Mouse (Mus musculus) ES-E14 (cell line): ENCODE measurements around the gene Cd300e. TPM values are rescaled to one million over a fixed set of nuclear protein-coding genes. Genes with fewer than 3 reads are reported as not detected.

Experiments used
- DNase-seq: peaks from one replicate; pipeline ENCODE4 v3.0.0-alpha.2; 2013; ENCODE audit warnings: low read depth, low spot score
- H3K27ac ChIP-seq: 2 replicates; pipeline ENCODE4 v1.5.1; 2012; ENCODE audit warnings: low read depth, mild to moderate bottlenecking, low read length, moderate library complexity, mixed read lengths; ENCODE audit not compliant: poor library complexity, insufficient read depth, severe bottlenecking
- H3K36me3 ChIP-seq: 2 replicates; pipeline ENCODE4 v1.6.1; 2012; ENCODE audit warnings: mild to moderate bottlenecking, low read length, moderate library complexity, mixed read lengths; ENCODE audit not compliant: control insufficient read depth, poor library complexity, insufficient read depth, severe bottlenecking
- H3K4me1 ChIP-seq, 2 experiments: fragments of 150-350 bp in 1 of 2; sonication (generic) in 1 of 2; 2 replicates each; pipeline ENCODE4 v1.6.1; 2012; ENCODE audit warnings: low read length in 2 of 2, mild to moderate bottlenecking in 1 of 2, mixed read lengths in 1 of 2; ENCODE audit not compliant: control insufficient read depth in 2 of 2, insufficient read depth in 2 of 2, poor library complexity in 1 of 2
- H3K4me3 ChIP-seq, 2 experiments: fragments of 150-350 bp in 1 of 2; sonication (generic) in 1 of 2; 2 replicates each; pipeline ENCODE4 v1.5.1; 2012; ENCODE audit warnings: low read length in 2 of 2, low read depth in 1 of 2, mild to moderate bottlenecking in 1 of 2, mixed read lengths in 1 of 2; ENCODE audit not compliant: insufficient read depth in 1 of 2, poor library complexity in 1 of 2, severe bottlenecking in 1 of 2
- H3K9ac ChIP-seq: 2 replicates; pipeline ENCODE4 v1.6.1; 2012; ENCODE audit warnings: low read depth, mild to moderate bottlenecking, low read length, mixed read lengths; ENCODE audit not compliant: poor library complexity, insufficient read depth, severe bottlenecking
- H3K9me3 ChIP-seq: fragments of 150-350 bp; sonication (generic); 2 replicates; pipeline ENCODE4 v1.6.1; 2012; ENCODE audit warnings: low read depth, mild to moderate bottlenecking, low read length; ENCODE audit not compliant: control insufficient read depth, insufficient read depth
- CHD2 ChIP-seq: IDR thresholded peaks from 2 replicates; pipeline ENCODE4 v1.6.1; 2014; ENCODE audit warnings: mild to moderate bottlenecking, low read depth, low read length, inconsistent platforms
- HCFC1 ChIP-seq: IDR thresholded peaks from 2 replicates; pipeline ENCODE4 v1.6.1; 2012; ENCODE audit warnings: low read length, inconsistent platforms, borderline replicate concordance; ENCODE audit not compliant: insufficient read depth
- MAFK ChIP-seq: IDR thresholded peaks from 2 replicates; pipeline ENCODE4 v1.6.1; 2014; ENCODE audit warnings: mild to moderate bottlenecking, low read depth, low read length, inconsistent platforms; ENCODE audit not compliant: insufficient read depth
- ZC3H11A ChIP-seq: IDR thresholded peaks from 2 replicates; pipeline ENCODE4 v1.6.1; 2012; ENCODE audit warnings: low read depth, mild to moderate bottlenecking, inconsistent platforms, low read length, borderline replicate concordance
- ZNF384 ChIP-seq: IDR thresholded peaks from 2 replicates; pipeline ENCODE4 v1.6.1; 2012; ENCODE audit warnings: low read depth, low read length, inconsistent platforms
- in situ Hi-C, 2 experiments: fragments of 600-800 bp; cut with MboI; formaldehyde crosslinking; loops; one replicate each; pipeline ENCODE4 v1.15.1; 2025; ENCODE audit warnings: low sequenced_read_pairs in 2 of 2, inconsistent platforms in 1 of 2; ENCODE audit not compliant: unreplicated experiment in 2 of 2
- total RNA-seq: library from RNA; depleted of rRNA; stranded (reverse); fragments of 300-350 nt; gene quantifications from 2 replicates; pipeline ENCODE4 v1.2.3, GENCODE M21; 2012

The Cd300e gene
- total RNA-seq, 1 experiment, result 0.09 TPM

DNA sequence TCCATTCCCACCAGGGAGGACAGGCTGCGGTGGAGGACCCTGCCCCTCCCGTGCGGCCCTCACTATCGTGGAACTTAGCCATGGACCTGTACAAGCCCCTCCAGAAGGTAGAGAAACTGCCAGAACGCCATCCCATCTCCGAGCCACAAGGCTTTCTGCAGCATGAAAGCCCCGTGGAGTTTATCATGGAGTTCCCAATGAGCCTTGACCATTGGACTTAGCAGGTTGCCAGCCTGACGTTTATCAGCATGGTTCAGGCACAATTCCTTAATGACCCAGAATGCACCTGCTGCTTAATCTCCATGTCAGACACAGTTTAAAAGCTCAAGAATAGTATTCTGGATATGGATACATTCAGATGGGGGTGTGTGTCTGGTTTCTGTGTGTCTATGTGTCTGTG, 23.1 kb upstream of the Cd300e start:
- Histone ChIP-seq H3K36me3 (no peaks in the 10 kb centered on the region), H3K9me3 (no peaks in the 10 kb centered on the region), H3K27ac (no peak overlapping the region), H3K4me1 (peaks cover 0 to 2% of the 10 kb centered on the region in 2 experiments; a peak in 2 of 4 replicates), H3K4me3 (no peak overlapping the region), H3K9ac (no peak overlapping the region)
- no peak for TF ChIP-seq ZNF384
- DNase-seq, result no peak
- in situ Hi-C loops, result no loop called here

DNA sequence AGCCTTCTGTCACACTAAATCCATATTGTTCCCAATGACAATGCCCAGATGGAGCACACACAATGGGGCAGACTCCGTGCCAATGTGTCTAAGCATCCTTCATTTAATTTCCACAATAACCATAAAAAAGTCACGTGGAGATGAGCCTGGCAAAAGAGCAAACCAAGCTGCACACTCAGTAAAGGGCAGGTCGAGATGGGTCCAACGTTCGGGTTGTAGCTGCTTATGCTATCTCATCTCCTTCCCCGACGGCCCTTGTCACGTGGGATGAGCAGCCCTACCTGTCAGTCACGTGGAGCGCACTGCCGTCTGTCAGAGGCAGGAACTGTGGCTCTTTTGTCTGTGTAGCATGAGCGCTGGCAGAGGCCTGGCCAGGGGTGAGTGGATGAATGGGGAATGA, 22.6 kb upstream of the Cd300e start:
- TF ChIP-seq MAFK, result no peak
- TF ChIP-seq ZC3H11A, result no peak
- TF ChIP-seq HCFC1, result no peak
- TF ChIP-seq CHD2, result no peak
- no peak for TF ChIP-seq ZNF384

DNA sequence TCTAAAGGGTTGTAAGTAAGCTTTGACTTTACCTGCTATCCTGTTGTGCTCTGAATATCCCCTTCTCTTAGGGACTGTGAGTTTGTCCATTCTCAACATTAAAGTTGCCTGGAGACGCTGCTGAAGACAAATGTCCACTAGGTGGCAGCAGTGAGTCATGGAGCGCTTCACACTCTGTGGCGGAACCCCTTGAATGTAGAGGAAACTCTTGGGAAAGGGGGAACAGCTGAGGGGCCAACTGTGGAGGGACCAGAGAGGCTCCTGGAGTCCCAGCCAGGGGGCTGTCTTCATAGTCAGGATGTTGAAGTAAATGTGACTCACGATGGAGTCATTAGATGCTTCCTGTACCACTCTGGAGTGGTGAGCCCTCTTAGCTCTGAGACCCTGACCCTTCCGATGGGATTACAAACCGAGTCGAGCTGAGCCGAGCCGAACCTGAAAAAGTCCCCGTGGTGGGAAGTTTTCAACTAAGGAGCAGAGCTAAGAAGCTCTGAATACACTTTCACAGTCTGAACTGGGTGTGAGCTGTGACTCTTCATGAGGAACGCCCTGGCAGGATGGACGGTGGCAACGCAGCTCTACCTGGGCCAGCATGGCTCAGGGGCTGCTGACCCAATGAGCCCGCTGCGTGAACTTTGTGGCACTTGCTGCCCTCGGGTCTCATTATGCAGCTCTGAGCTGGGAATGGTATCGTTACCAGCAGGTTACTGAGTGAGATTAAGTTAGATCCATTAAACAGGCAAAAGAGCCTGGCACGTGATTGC, 21.6 kb upstream of the Cd300e start:
- no peaks in the 10 kb centered on the region for H3K36me3 ChIP-seq
- peak; percentile 74 for DNase-seq
- in situ Hi-C loops, result no loop called here
- no peak overlapping the region; the same call in 1 of the 2 replicates for H3K27ac ChIP-seq
- no peaks in the 10 kb centered on the region for H3K9me3 ChIP-seq
- peaks cover 0 to 2% of the 10 kb centered on the region in 2 experiments; a peak in 1 of 4 replicates for H3K4me1 ChIP-seq
- H3K9ac ChIP-seq, result no peak overlapping the region
- TF ChIP-seq ZNF384, result no peak
- no peak for TF ChIP-seq CHD2
- no peak for TF ChIP-seq ZC3H11A
- TF ChIP-seq HCFC1, result no peak
- TF ChIP-seq MAFK, result no peak
- H3K4me3 ChIP-seq, result no peak overlapping the region

More for the DNA sequence above, 22.6 kb upstream of the Cd300e start:
- H3K4me1 ChIP-seq, result peaks cover 0 to 2% of the 10 kb centered on the region in 2 experiments; a peak in 2 of 4 replicates
- H3K4me3 ChIP-seq, result no peak overlapping the region
- H3K9ac ChIP-seq, result no peak overlapping the region
- DNase-seq, result no peak
- no peak overlapping the region for H3K27ac ChIP-seq
- no peaks in the 10 kb centered on the region for H3K36me3 ChIP-seq
- in situ Hi-C loops, result no loop called here
- H3K9me3 ChIP-seq, result no peaks in the 10 kb centered on the region

DNA sequence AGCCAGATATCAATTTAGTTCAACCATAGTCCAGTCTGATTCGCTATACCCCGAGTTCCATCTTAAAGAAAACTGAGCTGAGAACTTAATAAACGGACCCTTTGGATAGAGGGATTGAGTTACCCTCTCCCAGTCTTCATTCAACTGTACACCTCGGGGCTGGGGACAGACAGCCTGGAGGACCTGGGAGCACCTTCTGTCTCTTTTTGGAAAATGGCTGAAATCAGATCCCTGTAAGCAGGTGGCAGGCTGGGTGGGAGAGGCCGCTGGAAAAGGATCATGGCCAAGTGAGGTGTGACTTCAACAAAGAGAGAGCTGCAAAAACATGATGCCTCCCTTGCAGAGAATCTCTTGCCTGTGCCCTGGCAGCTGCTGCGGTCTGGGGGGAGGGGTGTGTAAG, 20.2 kb upstream of the Cd300e start:
- DNase-seq, result no peak
- Histone ChIP-seq H3K4me1 (peaks cover 0 to 2% of the 10 kb centered on the region in 2 experiments; a peak in 1 of 4 replicates), H3K9me3 (no peaks in the 10 kb centered on the region), H3K4me3 (no peak overlapping the region), H3K36me3 (no peaks in the 10 kb centered on the region), H3K9ac (no peak overlapping the region), H3K27ac (no peak overlapping the region)
- TF ChIP-seq HCFC1 (no peak), MAFK (no peak), ZC3H11A (no peak), ZNF384 (no peak), CHD2 (no peak)
- in situ Hi-C loops, result no loop called here

DNA sequence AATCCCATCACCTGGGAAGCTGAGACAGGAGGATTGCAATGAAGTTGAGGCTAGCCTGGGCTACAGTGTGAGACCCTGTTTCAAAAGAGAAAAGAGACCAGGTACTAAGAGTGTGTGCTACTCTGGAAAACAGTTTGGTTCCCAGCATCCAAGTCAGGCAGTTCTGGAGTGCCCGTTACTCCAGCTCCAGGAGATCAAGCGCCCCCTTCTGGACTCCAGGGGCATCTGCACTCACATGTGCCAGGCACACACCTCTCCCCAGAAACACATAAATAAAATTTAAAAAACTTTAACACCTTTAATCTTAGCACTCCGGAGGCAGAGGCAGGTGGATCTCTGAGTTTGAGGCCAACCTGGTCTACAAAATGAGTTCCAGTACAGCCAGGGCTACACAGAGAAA, 19.4 kb upstream of the Cd300e start:
- no peak for DNase-seq
- TF ChIP-seq CHD2, result no peak
- H3K4me1 ChIP-seq, result peaks cover 0 to 2% of the 10 kb centered on the region in 2 experiments; a peak in 1 of 4 replicates
- H3K4me3 ChIP-seq, result no peak overlapping the region
- no peak overlapping the region for H3K27ac ChIP-seq
- in situ Hi-C loops, result no loop called here
- H3K36me3 ChIP-seq, result no peaks in the 10 kb centered on the region
- no peaks in the 10 kb centered on the region for H3K9me3 ChIP-seq
- H3K9ac ChIP-seq, result no peak overlapping the region
